Mouse (Mus musculus) intestine, embryonic 14.5 days (tissue): ENCODE measurements at regions not wholly inside any gene's neighbourhood (a gene's known extent, or its start where the extent isn't known, plus 50 kb on each side); places are given as distances from the start of the nearest gene placed in this dataset.

Source experiments
- ATAC-seq: fragments of 200-750 bp; cut with Nextera tagmentation; replicated peaks from 2 replicates; pipeline ENCODE4 v1.8.0; 2017; ENCODE audit warnings: low read depth, moderate number of reproducible peaks, moderate TSS enrichment, moderate library complexity; ENCODE audit not compliant: low FRiP score, low TSS enrichment
- DNase-seq: peaks from one replicate; pipeline ENCODE4 v3.0.0-alpha.2; 2018; ENCODE audit warnings: low spot score
- H3K27ac ChIP-seq: fragments of 300-500 bp; sonication (generic); 2 replicates; pipeline ENCODE4 v1.5.1; 2014; ENCODE audit warnings: low read depth, mild to moderate bottlenecking, control low read depth
- H3K27me3 ChIP-seq: fragments of 300-500 bp; sonication (generic); replicated peaks from 2 replicates; pipeline ENCODE4 v1.6.1; 2014; ENCODE audit warnings: low read length, control low read depth; ENCODE audit not compliant: control insufficient read depth, insufficient read depth
- H3K36me3 ChIP-seq: fragments of 300-500 bp; sonication (generic); 2 replicates; pipeline ENCODE4 v1.6.1; 2014; ENCODE audit warnings: low read length, control low read depth; ENCODE audit not compliant: control insufficient read depth, insufficient read depth
- H3K4me1 ChIP-seq: fragments of 300-500 bp; sonication (generic); replicated peaks from 2 replicates; pipeline ENCODE4 v1.6.1; 2014; ENCODE audit warnings: low read length, control low read depth, mixed read lengths; ENCODE audit not compliant: control insufficient read depth, insufficient read depth
- H3K4me2 ChIP-seq: fragments of 300-500 bp; sonication (generic); 2 replicates; pipeline ENCODE4 v1.6.1; 2014; ENCODE audit warnings: low read length
- H3K4me3 ChIP-seq: fragments of 300-500 bp; sonication (generic); 2 replicates; pipeline ENCODE4 v1.5.1; 2014; ENCODE audit warnings: low read depth, low read length, control low read depth, mixed read lengths
- H3K9ac ChIP-seq: fragments of 300-500 bp; sonication (generic); 2 replicates; pipeline ENCODE4 v1.6.1; 2014; ENCODE audit warnings: mild to moderate bottlenecking, low read length
- H3K9me3 ChIP-seq: fragments of 300-500 bp; sonication (generic); 2 replicates; pipeline ENCODE4 v1.6.1; 2016; ENCODE audit warnings: low read length, control low read depth; ENCODE audit not compliant: control insufficient read depth
- WGBS: fragments of 180-500 bp; shearing (Covaris S2); extraction: QIAGEN DNeasy Blood & Tissue Kit; methylation state at CpG from one replicate; pipeline ENCODE4 v1.1.7; 2014; 5-methylcytosine and 5-hydroxymethylcytosine counted together

- ATAC-seq (no peak), DNase-seq (no peak)
- H3K27me3 ChIP-seq = no peaks in the 10 kb centered on the region
- no peaks in the 10 kb centered on the region for H3K9me3 ChIP-seq
- no peak overlapping the region for H3K4me3 ChIP-seq
- no peak overlapping the region for H3K27ac ChIP-seq
- no peak overlapping the region for H3K9ac ChIP-seq
- no peaks in the 10 kb centered on the region for H3K36me3 ChIP-seq
- no peak overlapping the region for H3K4me2 ChIP-seq
- H3K4me1 ChIP-seq = peaks cover 11% of the 10 kb centered on the region
- 58% methylated on average over 3 of the region's 3 CpGs for WGBS
These were observed 220.1 kb downstream of the Opa1 start for GRCm38 (mm10) chr16:29799250-29799649.

GRCm38 (mm10) chr16:29799893-29800292 lies 220.8 kb downstream of the Opa1 start:
- Histone ChIP-seq H3K4me3 (no peak overlapping the region), H3K4me2 (no peak overlapping the region), H3K27me3 (no peaks in the 10 kb centered on the region), H3K4me1 (peaks cover 11% of the 10 kb centered on the region), H3K9ac (no peak overlapping the region), H3K9me3 (no peaks in the 10 kb centered on the region), H3K27ac (no peak overlapping the region), H3K36me3 (no peaks in the 10 kb centered on the region)
- no peak for DNase-seq
- 62% methylated on average over 3 of the region's 3 CpGs for WGBS
- ATAC-seq = no peak

- Histone ChIP-seq H3K9me3 (no peaks in the 10 kb centered on the region), H3K4me3 (no peak overlapping the region), H3K27ac (no peak overlapping the region), H3K9ac (no peak overlapping the region), H3K4me1 (peaks cover 11% of the 10 kb centered on the region), H3K4me2 (no peak overlapping the region), H3K36me3 (no peaks in the 10 kb centered on the region), H3K27me3 (no peaks in the 10 kb centered on the region)
- DNase-seq (no peak), ATAC-seq (peak; percentile 54; the same call in 1 of the 2 replicates)
- WGBS = 6% methylated on average over 2 of the region's 2 CpGs
These were observed 221.3 kb downstream of the Opa1 start for GRCm38 (mm10) chr16:29800457-29800856.

GRCm38 (mm10) chr16:29802085-29802484 lies 223.0 kb downstream of the Opa1 start:
- DNase-seq (no peak), ATAC-seq (no peak)
- H3K4me1 ChIP-seq = peaks cover 11% of the 10 kb centered on the region
- no peaks in the 10 kb centered on the region for H3K36me3 ChIP-seq
- WGBS = 75% methylated on average over 7 of the region's 7 CpGs
- H3K9ac ChIP-seq = no peak overlapping the region
- no peak overlapping the region for H3K27ac ChIP-seq
- no peak overlapping the region for H3K4me3 ChIP-seq
- no peaks in the 10 kb centered on the region for H3K9me3 ChIP-seq
- no peaks in the 10 kb centered on the region for H3K27me3 ChIP-seq
- H3K4me2 ChIP-seq = no peak overlapping the region

- no peak for DNase-seq
These were observed 223.5 kb downstream of the Opa1 start for GRCm38 (mm10) chr16:29802603-29803002.

GRCm38 (mm10) chr16:29807859-29808258 lies 228.7 kb downstream of the Opa1 start:
- Histone ChIP-seq H3K9ac (no peak overlapping the region), H3K4me3 (no peak overlapping the region), H3K4me1 (peaks cover 8% of the 10 kb centered on the region), H3K27me3 (no peaks in the 10 kb centered on the region), H3K27ac (0 out of 2 replicates have a peak overlapping the region, but pooled peaks have one; percentile 0), H3K36me3 (no peaks in the 10 kb centered on the region), H3K4me2 (no peak overlapping the region), H3K9me3 (no peaks in the 10 kb centered on the region)
- ATAC-seq (no peak), DNase-seq (no peak)
- 17% methylated on average over 5 of the region's 5 CpGs for WGBS

More at GRCm38 (mm10) chr16:29802603-29803002, 223.5 kb downstream of the Opa1 start:
- Histone ChIP-seq H3K36me3 (no peaks in the 10 kb centered on the region), H3K9me3 (no peaks in the 10 kb centered on the region), H3K4me1 (peaks cover 11% of the 10 kb centered on the region), H3K9ac (no peak overlapping the region), H3K27me3 (no peaks in the 10 kb centered on the region), H3K27ac (0 out of 2 replicates have a peak overlapping the region, but pooled peaks have one; percentile 18), H3K4me2 (no peak overlapping the region), H3K4me3 (no peak overlapping the region)
- 51% methylated on average over 6 of the region's 6 CpGs for WGBS
- ATAC-seq = no peak

GRCm38 (mm10) chr16:29808851-29809250 lies 229.7 kb downstream of the Opa1 start:
- Histone ChIP-seq H3K4me3 (no peak overlapping the region), H3K36me3 (no peaks in the 10 kb centered on the region), H3K9me3 (no peaks in the 10 kb centered on the region), H3K4me2 (no peak overlapping the region), H3K27me3 (no peaks in the 10 kb centered on the region), H3K27ac (no peak overlapping the region), H3K9ac (no peak overlapping the region), H3K4me1 (peaks cover 15% of the 10 kb centered on the region)
- ATAC-seq (no peak), DNase-seq (no peak)
- 68% methylated on average over 4 of the region's 4 CpGs for WGBS

GRCm38 (mm10) chr16:29813411-29814038 lies 234.4 kb downstream of the Opa1 start:
- Histone ChIP-seq H3K27ac (peak overlapping the region; percentile 86), H3K4me1 (peaks cover 25% of the 10 kb centered on the region), H3K4me2 (peak overlapping the region; percentile 83), H3K9me3 (no peaks in the 10 kb centered on the region), H3K9ac (peak overlapping the region; percentile 76), H3K27me3 (no peaks in the 10 kb centered on the region), H3K4me3 (peak overlapping the region; percentile 42), H3K36me3 (no peaks in the 10 kb centered on the region)
- peak; percentile 78 for DNase-seq
- under 1% methylated on average over 31 of the region's 31 CpGs for WGBS
- ATAC-seq = peak; percentile 70

- peak; percentile 89 for DNase-seq
- ATAC-seq = peak; percentile 85
- Histone ChIP-seq H3K4me3 (peak overlapping the region; percentile 42), H3K27me3 (no peaks in the 10 kb centered on the region), H3K27ac (peak overlapping the region; percentile 86), H3K4me2 (peak overlapping the region; percentile 83), H3K9me3 (no peaks in the 10 kb centered on the region), H3K4me1 (peaks cover 24% of the 10 kb centered on the region), H3K36me3 (no peaks in the 10 kb centered on the region), H3K9ac (peak overlapping the region; percentile 76)
- WGBS = under 1% methylated on average over 32 of the region's 32 CpGs
These were observed 234.9 kb downstream of the Opa1 start for GRCm38 (mm10) chr16:29814039-29814438.
